Mouse (Mus musculus): ENCODE results near the gene Gm10282. TPM values are rescaled to one million over a fixed set of nuclear protein-coding genes. Genes with fewer than 3 reads are reported as not detected.

Gene Gm10282
- 36.7 and 41.7 TPM in 2 replicates for polyA plus RNA-seq (2016; fragmentation: Nextera tagmentation; extraction: Ambion mirVana)

- H3K36me3 ChIP-seq (replicated peaks) = no peaks in the 10 kb centered on the region
- 77% methylated on average over 16 of the region's 16 CpGs for WGBS
- no peak within 1 kb of the TSS for H3K27ac ChIP-seq
- no peak for DNase-seq (ENCODE audit: extremely low spot score, low spot score)
- no peaks in the 10 kb centered on the region for H3K9me3 ChIP-seq
- H3K27me3 ChIP-seq (ENCODE audit: poor library complexity, severe bottlenecking) = no peaks in the 10 kb centered on the region
- H3K4me3 ChIP-seq = no peak within 1 kb of the TSS
- H3K4me1 ChIP-seq = no peaks in the 10 kb centered on the region
These were observed at the start of gene Gm10282 for GRCm38 (mm10) chr8:72305210-72305905. TSS of gene Gm10282 (minus strand) at chr8:72305260.

- Histone ChIP-seq H3K27ac (no peak overlapping the region), H3K9me3 (no peaks in the 10 kb centered on the region), H3K36me3 (replicated peaks) (peaks cover 76% of the 10 kb centered on the region), H3K4me3 (no peak overlapping the region), H3K27me3 (ENCODE audit: poor library complexity, severe bottlenecking) (no peaks in the 10 kb centered on the region), H3K4me1 (no peaks in the 10 kb centered on the region)
- DNase-seq (ENCODE audit: extremely low spot score, low spot score) = no peak
- whole genome bisulfite sequencing = 79% methylated on average over 11 of the region's 11 CpGs
These were observed 49.2 kb upstream of the Gm10282 start for GRCm38 (mm10) chr8:72354272-72354671.

- Histone ChIP-seq H3K27me3 (ENCODE audit: poor library complexity, severe bottlenecking) (no peaks in the 10 kb centered on the region), H3K36me3 (replicated peaks) (peaks cover 73% of the 10 kb centered on the region), H3K4me1 (no peaks in the 10 kb centered on the region), H3K9me3 (no peaks in the 10 kb centered on the region), H3K4me3 (no peak overlapping the region), H3K27ac (no peak overlapping the region)
- 91% methylated on average over 7 of the region's 7 CpGs for WGBS
- DNase-seq (ENCODE audit: extremely low spot score, low spot score) = no peak
These were observed 48.6 kb upstream of the Gm10282 start for GRCm38 (mm10) chr8:72353700-72354045.

- 90% methylated on average over 8 of the region's 8 CpGs for WGBS
- H3K27me3 ChIP-seq (ENCODE audit: poor library complexity, severe bottlenecking) = no peaks in the 10 kb centered on the region
- no peak overlapping the region for H3K4me3 ChIP-seq
- H3K9me3 ChIP-seq = no peaks in the 10 kb centered on the region
- H3K27ac ChIP-seq = no peak overlapping the region
- H3K36me3 ChIP-seq (replicated peaks) = peaks cover 72% of the 10 kb centered on the region
- DNase-seq (ENCODE audit: extremely low spot score, low spot score) = no peak
- no peaks in the 10 kb centered on the region for H3K4me1 ChIP-seq
These were observed 48.1 kb upstream of the Gm10282 start for GRCm38 (mm10) chr8:72352951-72353699.

- Histone ChIP-seq H3K27me3 (ENCODE audit: poor library complexity, severe bottlenecking) (no peaks in the 10 kb centered on the region), H3K9me3 (no peaks in the 10 kb centered on the region), H3K4me3 (no peak overlapping the region), H3K36me3 (replicated peaks) (peaks cover 71% of the 10 kb centered on the region), H3K4me1 (no peaks in the 10 kb centered on the region), H3K27ac (no peak overlapping the region)
- no peak for DNase-seq (ENCODE audit: extremely low spot score, low spot score)
- WGBS = 95% methylated on average over 7 of the region's 7 CpGs
These were observed 46.4 kb upstream of the Gm10282 start for GRCm38 (mm10) chr8:72351405-72352005.

GRCm38 (mm10) chr8:72350727-72351126, 45.7 kb upstream of the Gm10282 start:
- WGBS = 95% methylated on average over 8 of the region's 8 CpGs
- H3K9me3 ChIP-seq = no peaks in the 10 kb centered on the region
- no peaks in the 10 kb centered on the region for H3K4me1 ChIP-seq
- no peaks in the 10 kb centered on the region for H3K27me3 ChIP-seq (ENCODE audit: poor library complexity, severe bottlenecking)
- DNase-seq (ENCODE audit: extremely low spot score, low spot score) = no peak
- no peak overlapping the region for H3K4me3 ChIP-seq
- no peak overlapping the region for H3K27ac ChIP-seq
- peaks cover 71% of the 10 kb centered on the region for H3K36me3 ChIP-seq (replicated peaks)

- Histone ChIP-seq H3K4me3 (no peak overlapping the region), H3K36me3 (replicated peaks) (peaks cover 71% of the 10 kb centered on the region), H3K27me3 (ENCODE audit: poor library complexity, severe bottlenecking) (no peaks in the 10 kb centered on the region), H3K4me1 (no peaks in the 10 kb centered on the region), H3K27ac (no peak overlapping the region), H3K9me3 (no peaks in the 10 kb centered on the region)
- DNase-seq (ENCODE audit: extremely low spot score, low spot score) = no peak
- WGBS = 93% methylated on average over 9 of the region's 9 CpGs
These were observed 44.8 kb upstream of the Gm10282 start for GRCm38 (mm10) chr8:72349838-72350237.

GRCm38 (mm10) chr8:72348956-72349355, 43.9 kb upstream of the Gm10282 start:
- DNase-seq (ENCODE audit: extremely low spot score, low spot score) = no peak
- H3K4me3 ChIP-seq = no peak overlapping the region
- WGBS = 92% methylated on average over 1 of the region's 1 CpGs
- H3K9me3 ChIP-seq = no peaks in the 10 kb centered on the region
- no peak overlapping the region for H3K27ac ChIP-seq
- no peaks in the 10 kb centered on the region for H3K4me1 ChIP-seq
- H3K27me3 ChIP-seq (ENCODE audit: poor library complexity, severe bottlenecking) = no peaks in the 10 kb centered on the region
- H3K36me3 ChIP-seq (replicated peaks) = peaks cover 70% of the 10 kb centered on the region

- Histone ChIP-seq H3K27me3 (ENCODE audit: poor library complexity, severe bottlenecking) (no peaks in the 10 kb centered on the region), H3K4me1 (no peaks in the 10 kb centered on the region), H3K9me3 (no peaks in the 10 kb centered on the region), H3K27ac (no peak overlapping the region), H3K36me3 (replicated peaks) (peaks cover 65% of the 10 kb centered on the region), H3K4me3 (no peak overlapping the region)
- WGBS = 92% methylated on average over 2 of the region's 2 CpGs
- no peak for DNase-seq (ENCODE audit: extremely low spot score, low spot score)
These were observed 43.1 kb upstream of the Gm10282 start for GRCm38 (mm10) chr8:72348114-72348513.

- 85% methylated on average over 1 of the region's 1 CpGs for WGBS
- no peaks in the 10 kb centered on the region for H3K9me3 ChIP-seq
- no peak for DNase-seq (ENCODE audit: extremely low spot score, low spot score)
- peaks cover 65% of the 10 kb centered on the region for H3K36me3 ChIP-seq (replicated peaks)
- no peak overlapping the region for H3K27ac ChIP-seq
- no peaks in the 10 kb centered on the region for H3K27me3 ChIP-seq (ENCODE audit: poor library complexity, severe bottlenecking)
- H3K4me3 ChIP-seq = no peak overlapping the region
- H3K4me1 ChIP-seq = no peaks in the 10 kb centered on the region
These were observed 42.5 kb upstream of the Gm10282 start for GRCm38 (mm10) chr8:72347553-72347952.

GRCm38 (mm10) chr8:72343725-72344124, 38.7 kb upstream of the Gm10282 start:
- Histone ChIP-seq H3K4me3 (no peak overlapping the region), H3K27ac (no peak overlapping the region), H3K4me1 (no peaks in the 10 kb centered on the region), H3K27me3 (ENCODE audit: poor library complexity, severe bottlenecking) (no peaks in the 10 kb centered on the region), H3K36me3 (replicated peaks) (peaks cover 93% of the 10 kb centered on the region), H3K9me3 (no peaks in the 10 kb centered on the region)
- DNase-seq (ENCODE audit: extremely low spot score, low spot score) = no peak
- WGBS = 89% methylated on average over 4 of the region's 4 CpGs

- 89% methylated on average over 5 of the region's 5 CpGs for WGBS
- no peak for DNase-seq (ENCODE audit: extremely low spot score, low spot score)
These were observed 37.7 kb upstream of the Gm10282 start for GRCm38 (mm10) chr8:72342556-72343300.

More at GRCm38 (mm10) chr8:72342556-72343300, 37.7 kb upstream of the Gm10282 start:
- H3K9me3 ChIP-seq = no peaks in the 10 kb centered on the region
- H3K36me3 ChIP-seq (replicated peaks) = peaks cover 93% of the 10 kb centered on the region
- H3K4me1 ChIP-seq = no peaks in the 10 kb centered on the region
- no peak overlapping the region for H3K27ac ChIP-seq
- no peak overlapping the region for H3K4me3 ChIP-seq
- H3K27me3 ChIP-seq (ENCODE audit: poor library complexity, severe bottlenecking) = no peaks in the 10 kb centered on the region
